Mouse (Mus musculus) urinary bladder, postnatal 10 days (tissue): ENCODE data around the gene Nol10.
A peak's percentile ranks its signal among the peaks of the same experiment; 100 is the strongest.

Source experiments
- DNase-seq: peaks from one replicate; pipeline ENCODE4 v3.0.0; 2022; ENCODE audit warnings: low spot score

Gene Nol10

DNA sequence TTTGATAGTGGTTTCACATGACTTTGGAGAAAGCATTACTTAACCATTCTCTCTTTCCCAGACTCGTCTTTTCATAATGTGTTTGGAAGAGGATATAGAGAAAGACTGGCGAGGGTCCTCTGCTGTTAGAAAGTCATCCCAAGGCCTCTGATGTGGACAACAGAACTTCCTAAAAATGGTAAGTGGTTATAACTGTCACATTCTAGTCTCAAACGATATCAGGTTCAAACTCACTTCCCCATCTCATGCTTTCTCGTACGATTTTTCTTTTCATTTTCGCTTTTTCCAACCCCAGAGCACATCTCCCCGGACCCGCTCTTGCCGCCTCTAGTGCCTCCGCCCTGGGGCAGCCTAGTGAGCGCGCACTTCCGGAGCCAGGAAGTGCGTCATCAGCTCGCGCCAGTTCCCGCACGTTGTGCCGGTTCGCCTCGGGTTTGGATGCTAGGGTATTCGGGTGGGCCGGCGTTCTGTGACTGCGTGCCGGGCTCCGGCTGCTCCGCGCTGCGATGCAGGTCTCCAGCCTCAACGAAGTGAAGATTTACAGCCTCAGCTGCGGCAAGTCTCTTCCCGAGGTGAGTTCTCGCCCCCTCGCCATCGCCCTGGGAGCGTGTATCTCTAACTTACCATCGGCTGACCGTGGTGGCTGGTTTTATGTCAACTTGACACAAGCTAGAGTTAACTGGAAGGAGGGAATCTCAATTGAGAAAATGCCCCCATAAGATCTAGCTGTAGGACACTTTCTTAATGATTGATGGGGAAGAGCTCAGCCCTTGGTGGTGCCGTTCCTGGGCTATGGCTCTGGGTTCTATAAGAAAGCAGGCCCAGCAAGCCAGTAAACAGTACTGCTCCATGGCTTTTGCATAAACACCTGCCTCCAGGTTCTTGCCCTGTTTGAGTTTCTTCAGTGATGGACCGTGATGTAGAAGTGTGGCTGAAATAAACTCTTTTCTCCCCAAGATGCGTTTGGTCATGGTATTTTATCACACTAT, at the start of gene Nol10:
Gene Nol10 (plus strand): TSS at position 411 of the 989 bp plus-strand sequence.
- peak; percentile 71 for DNase-seq

DNA sequence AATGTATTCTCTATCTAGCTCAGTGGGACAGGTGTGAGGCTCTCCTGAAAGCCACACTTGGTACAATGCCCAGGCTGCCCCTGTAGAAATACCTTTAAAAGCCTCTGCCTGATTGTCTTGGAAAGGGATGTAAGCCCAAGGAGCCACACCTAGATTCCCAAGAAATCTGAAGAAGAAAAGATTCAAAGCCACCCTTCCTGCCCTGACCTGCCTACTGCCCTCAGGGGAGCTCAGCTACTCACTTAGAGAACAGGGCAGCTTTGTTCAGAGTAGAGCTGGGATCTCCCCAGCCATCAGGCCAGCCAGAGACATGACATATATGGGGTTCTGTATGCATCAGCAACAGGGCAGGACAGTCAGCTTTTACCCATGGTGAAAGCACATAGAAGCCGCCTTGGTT, 48.4 kb upstream of the Nol10 start:
- DNase-seq: no peak

DNA sequence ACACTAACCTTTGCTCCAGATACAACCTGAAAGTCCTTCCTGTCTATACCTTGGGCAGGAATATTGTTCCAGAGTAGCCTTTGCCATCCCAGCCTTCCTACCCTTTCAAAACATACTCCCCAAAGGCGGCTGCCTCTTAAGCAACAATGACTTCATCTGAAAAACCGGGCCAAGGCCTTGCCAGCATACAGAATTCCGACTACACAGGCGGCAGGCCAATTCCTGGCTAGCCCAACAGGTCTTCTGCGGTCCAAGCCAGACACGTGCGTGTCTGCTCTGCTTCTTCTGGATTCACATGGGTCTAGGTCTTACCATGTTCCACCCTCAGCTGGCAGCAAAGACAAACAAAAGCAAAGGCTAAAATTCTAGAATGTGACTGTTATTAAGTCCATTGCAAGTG, 42.8 kb upstream of the Nol10 start:
- DNase-seq: no peak

DNA sequence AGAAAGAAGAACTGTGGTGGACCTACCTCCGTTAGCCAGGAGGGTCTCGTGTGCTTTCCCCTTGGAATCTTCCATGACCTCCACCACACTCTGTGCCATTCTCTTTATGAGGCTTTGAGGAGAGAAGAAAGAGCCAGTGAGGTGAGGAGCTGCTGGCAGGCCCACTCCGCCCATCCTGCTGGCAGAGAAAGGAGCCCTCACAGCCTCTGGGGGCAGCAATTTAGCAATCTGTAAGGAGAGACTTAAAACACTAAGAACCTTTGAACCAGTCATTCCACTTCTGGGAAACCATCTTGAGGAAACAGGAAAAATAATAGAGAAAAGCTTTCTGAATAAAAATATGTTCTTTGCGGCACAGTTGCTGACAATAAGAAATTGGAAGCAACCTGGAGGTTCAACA, 40.0 kb upstream of the Nol10 start:
- DNase-seq: no peak

DNA sequence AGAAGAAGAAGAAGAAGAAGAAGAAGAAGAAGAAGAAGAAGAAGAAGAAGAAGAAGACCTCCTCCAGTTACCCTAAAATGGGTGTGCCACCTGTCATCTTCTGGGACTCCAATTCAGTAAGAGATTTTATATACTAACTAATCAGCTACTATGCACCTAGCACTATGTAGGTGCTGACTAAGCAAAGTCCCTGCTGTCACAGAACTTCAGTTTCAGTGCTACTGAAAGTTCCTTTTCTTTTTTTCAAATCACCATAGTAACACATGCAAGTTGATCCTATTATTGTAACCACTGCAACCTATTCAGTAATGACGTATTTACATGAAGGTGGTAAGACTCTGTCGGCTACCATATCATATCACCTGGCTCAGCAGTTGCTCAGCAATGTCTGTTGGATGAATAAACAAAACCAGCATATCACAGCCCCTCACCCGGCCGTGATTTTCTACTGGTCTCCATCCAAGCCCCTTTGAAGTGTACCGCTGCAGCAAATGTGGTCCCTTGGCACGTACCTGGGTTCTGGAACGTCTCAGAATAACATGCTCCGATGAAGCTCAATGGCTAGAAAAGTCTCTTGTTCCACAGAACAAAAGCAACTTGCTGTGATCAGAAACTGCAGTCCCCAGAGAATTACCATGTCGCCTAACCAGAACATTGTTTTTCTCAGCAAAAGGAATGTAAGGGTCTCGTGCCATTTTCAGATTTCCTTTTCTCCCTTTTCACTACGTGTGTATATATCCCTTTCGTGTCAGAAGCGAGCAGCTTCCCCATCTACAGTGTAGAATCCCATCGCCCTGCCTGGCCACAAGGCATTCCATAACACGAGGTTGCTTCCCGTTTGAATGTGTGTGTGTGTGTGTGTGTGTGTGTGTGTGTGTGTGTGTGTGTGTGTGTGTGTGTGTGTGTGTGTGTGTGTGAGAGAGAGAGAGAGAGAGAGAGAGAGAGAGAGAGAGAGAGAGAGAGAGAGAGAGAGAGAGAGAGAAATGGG, 37.1 kb upstream of the Nol10 start:
- no peak for DNase-seq

DNA sequence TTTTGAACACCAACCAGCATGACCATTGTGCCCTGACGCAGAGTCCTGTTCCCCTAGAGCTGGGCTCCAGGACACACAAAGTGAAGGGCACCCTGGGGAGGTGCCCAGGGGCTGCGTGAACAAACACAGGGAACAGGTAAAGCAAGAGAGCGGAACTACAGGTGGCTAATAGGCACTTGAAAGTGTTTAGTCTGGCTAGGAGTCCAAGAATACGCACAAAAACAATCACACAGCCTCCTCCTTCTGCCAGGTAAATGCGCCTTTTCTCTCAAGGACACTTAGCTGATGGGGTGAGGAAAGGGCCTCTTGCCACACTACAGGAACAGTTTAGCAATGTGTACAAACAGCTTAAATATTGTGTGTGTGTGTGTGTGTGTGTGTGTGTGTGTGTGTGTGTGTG, 32.2 kb upstream of the Nol10 start:
- DNase-seq: no peak

DNA sequence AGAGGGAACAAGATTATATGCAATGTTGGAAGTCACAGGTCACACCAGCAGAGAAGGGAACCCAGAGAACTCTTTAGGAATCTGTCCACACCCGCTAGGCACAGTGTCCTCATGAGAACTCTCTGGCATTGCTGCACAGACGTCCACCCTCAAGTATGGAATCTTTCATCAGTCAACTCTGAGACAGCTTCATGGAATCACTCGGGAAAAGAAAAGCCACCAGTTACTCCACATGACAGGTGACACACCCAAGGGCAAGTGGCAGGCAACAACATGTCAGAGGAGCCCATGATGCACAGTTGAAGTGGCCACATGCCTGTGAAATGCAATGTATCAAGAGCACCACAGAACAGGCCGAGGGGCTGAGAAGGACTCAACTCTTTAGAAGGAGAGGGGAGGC, 30.3 kb upstream of the Nol10 start:
- no peak for DNase-seq

DNA sequence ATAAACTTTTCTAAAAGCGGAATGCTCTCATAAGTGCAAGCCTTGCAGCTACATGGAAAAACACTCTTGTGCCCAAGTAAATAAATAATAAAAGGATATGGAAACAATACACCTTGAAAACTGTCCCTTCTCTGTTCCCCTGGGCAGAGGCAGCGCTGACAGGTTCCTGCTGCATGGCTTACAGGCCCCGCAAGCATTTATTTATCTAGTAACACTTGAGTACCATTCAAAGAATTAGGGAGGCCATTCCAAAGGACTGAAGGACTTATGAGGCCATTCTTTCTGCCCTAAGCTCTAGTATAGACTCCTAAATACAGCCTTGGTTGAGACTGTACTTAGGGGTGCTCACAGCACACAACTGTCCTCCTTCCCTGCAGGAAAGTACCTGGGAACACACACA, 29.8 kb upstream of the Nol10 start:
- DNase-seq: no peak

DNA sequence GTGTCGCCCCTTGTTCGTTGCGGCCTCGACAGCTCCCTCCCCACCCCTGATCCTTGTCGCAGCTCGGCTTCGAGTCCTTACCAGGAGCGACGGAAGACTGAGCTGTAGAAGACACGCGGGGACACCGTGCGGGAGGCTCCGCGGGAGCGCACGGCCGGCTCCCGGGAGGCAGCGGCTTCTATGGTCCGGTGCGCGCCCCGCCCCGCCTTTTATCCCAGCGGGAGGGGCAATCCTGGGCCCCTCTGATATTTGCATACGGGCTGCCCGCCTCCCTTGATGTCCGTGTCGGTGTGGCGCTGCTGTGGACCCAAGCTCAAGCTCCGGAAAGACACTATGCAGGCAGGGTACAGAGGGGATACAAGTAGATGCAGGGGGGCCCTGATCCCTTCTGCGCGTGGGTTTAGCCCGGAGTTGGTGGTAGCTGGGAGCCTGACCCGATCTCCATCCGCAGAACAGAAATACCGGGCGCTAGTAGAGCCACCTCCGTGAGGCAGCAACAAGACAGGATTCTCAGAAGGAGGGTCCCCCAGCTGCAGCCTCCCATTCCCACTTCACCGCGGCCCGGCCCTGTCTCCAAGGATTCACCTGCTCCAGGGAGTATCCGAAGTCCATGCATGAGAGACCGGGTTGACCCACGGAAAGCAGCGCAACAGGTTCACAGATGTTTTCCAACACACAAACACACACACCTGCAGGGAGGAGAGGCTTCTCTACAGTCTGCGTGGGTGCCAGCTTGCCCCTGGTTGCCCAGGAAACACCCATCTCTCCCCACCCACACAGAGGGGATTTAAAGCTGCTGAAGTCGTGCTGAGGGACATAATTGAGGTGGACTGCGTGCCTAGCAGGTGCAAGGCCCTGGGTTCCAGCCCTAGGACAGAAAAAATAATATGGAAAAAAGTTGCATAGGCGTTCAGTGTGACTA, 23.4 kb upstream of the Nol10 start:
- DNase-seq: no peak

DNA sequence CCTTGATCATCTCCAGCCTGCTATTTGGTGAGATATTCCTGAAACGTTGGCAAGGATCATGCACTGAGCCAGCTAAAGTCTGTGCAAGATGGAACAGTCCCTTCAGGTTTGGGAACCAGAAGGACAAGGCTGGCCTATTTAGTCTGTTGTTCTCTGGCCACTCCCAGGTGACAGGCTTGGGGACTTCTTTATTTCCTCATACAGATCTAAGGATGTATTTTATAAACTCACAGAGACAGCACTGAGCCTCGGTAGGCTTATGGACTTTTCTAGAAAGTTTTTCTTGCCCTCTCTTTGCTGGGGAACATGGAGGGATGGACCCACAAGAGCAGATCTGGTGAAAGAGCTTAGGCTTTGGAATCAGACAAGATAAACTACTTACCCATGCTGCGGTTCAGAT, 19.0 kb upstream of the Nol10 start, which contains the start of gene Atp6v1c2:
Gene Atp6v1c2 (minus strand): TSS at position 101 of the 400 bp plus-strand sequence.
- no peak for DNase-seq

DNA sequence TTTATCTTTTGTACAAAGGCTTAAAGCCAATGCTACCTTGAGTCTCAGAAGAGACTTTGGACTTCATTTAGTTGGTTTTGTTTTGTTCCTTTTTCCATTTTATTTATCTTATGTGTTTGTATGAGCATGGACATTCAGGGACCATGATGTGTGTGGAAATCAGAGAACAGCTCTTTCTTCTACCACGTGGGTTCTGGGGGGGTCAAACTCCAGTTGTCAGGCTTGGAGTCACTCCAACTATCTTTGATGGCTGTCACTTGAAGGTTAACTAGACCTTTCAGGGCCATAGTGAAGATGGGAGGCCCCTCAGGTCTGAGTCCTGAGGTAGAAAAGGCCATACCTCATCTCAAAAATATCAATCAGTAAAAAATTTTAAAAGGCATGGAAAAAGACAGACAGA, 14.8 kb upstream of the Nol10 start:
- DNase-seq: no peak

DNA sequence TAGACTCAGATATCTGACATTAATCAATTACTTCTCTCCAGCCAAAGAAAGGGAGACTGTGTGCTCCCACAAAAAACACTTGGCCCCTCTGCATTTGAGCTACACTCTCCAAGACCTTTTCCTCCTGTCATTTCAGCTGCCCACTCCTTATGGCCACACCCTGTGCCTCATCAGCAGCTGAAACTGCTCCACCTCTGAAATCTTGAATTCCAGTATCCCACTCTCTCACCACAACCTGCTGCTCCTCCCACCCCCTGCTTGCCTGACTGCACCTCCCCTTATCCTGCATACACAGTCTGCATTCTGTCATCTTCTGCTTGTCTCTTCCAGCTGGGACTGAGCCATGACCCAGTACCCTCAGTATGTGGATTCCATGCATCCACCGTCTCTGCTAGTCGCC, 9.9 kb upstream of the Nol10 start:
- no peak for DNase-seq

DNA sequence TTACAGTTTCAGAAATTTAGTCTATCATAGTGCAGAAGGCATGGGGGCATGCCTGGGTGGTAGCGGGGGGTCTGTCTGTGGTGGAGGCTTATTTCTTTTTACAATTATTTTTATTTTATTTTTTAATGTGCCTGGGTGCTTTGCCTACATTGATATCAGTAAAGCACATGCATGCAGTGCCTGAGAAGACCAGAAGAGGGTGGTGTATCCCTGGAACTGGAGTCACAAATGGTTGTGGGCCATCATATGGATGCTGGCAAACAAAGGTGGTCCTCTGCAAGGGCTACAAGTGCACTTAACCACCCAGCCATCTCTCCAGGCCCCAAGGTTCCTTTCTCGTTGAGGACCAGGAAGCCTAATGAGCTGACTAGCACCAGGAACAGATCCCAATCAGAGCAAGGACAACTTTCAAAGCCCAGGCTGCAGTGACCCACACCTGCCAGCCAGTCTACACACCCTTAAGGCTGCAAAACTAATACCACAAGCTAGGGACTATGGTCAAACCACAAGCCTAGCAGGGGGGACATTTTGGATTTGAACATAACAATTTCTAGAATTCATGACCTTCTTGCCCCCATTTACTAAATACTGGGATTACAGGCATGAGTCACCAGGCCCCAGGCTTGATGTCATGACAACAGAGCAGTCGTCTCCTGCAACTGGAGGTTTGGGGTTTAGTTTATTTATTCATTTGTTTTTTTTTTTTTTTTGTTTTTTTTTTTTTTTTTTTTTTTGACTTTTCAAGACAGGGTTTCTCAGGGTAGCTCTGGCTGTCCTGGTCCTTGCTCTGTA, 8.9 kb upstream of the Nol10 start:
- DNase-seq: no peak

DNA sequence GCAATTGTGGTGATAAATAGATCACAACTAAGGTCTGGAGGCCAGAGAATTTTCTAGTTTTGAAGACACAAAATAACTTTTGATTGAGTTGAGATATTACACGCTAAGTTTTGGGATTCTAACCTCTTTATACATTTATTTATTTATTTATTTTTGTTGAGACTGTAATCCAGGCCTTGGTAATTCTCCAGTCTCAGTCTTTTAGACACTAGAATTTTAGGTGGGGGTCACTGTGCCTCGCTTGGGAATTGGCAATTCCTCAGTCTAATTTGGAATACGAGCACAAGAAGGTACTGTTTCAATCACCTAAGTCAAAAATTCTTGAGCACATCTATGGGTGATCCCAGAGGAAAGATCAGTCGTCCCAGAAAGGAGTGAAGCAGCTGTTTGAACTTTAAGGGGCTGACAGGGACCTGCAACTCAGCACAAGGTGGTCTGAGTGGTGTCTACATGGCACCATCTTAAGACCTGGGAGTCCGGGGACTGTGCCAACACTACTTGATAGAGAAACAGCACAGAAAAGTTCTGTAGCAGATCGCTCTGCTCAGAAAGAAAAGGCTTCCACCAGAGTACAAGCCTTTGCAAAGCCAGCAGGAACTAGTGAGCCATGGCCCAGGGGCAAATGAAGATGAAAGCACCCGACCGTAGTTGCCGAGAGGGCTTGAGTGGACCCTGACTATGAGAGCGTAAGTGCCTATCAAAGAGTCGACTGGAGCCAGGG, 771 bp upstream of the Nol10 start:
- DNase-seq: no peak

DNA sequence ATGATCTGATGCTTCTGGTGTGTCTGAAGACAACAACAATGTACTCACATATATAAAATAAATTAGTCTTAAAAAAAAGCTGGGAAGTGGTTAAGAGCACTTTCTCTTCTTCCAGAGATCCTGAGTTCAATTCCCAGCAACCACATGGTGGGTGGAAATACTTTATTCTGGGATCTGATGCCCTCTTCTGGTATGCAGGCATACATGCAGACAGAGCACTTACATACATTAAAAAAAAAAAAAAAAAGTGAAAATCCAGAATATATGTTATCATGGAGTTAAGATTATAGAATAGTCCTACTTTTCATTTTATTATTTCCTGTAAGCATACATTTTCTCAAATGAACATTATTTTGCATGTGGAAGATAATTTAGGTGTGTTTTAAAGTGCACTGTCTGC, 1.8 kb downstream of the Nol10 start:
- DNase-seq: no peak

DNA sequence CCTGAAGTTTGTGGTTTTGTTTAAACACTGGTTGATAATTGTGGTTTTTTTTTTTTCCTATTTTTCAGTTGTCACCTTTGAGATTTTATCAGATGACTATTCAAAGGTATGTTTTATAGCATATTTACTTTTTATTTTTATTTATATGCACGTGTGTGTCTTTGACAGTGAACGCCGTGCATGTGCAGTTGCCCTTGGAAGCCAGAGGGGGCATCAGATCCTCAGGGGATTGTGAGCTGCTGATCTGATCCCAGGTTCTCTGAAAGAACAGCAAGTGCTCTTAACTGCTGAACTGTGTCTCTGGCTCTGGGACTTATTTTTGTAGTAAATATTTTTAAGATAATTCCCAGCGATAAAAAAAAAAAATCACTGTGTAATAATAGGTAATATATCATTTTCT, 8.6 kb downstream of the Nol10 start:
- DNase-seq: no peak

DNA sequence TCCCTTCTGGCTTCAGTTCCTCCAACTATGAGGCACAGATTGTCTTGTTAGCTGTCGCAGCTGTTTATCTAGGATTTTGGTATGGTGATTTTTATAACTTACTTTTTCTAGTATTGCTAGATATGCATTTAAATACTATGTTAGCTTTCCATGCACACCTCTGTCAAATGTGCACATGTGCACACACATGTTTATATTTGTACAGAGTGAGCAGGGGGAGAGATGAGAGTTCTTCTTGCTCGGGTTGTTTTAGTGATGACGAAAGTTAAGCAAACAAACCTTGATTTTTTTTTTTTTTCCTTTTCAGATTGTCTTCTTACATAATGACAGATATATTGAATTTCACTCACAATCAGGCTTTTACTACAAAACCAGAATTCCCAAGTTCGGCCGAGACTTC, 9.5 kb downstream of the Nol10 start:
- DNase-seq: no peak

DNA sequence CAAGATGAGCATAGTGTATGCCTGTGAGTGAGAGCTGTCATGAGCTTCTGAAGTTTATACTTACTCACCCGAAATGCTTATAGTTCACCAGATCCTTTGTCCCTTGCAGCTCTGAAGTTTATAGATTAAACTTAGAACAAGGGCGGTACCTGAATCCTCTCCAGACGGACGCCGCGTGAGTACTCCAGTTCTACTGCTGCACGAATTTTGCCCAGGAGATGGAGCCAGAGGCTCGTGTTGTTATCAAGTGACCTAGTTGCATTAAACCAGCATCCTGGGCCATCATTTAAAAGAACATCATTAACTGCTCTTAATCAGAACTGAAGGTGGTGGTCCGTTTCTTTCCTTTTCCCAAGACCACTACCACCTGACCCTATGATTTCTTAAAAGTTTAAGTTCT, 10.7 kb downstream of the Nol10 start:
- no peak for DNase-seq

DNA sequence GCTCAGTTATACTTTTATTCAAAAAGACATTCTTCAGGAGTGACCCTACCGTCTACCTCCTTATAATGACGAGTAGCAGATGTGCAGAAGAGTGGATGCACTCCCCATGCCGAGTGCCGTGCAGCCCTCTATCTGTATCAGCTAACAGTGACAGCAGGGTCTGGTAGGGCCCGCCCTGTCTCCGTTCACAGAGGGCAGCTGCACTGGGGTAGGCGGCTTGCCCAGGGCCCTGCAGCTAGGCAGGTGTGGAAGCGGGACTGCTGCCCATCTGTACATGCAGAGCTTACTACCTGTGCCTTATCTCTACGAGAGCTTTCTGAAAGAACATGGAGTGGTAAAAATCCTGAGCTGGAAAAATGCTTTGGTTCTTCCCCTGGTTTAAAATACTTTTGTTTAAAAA, 11.8 kb downstream of the Nol10 start:
- no peak for DNase-seq

DNA sequence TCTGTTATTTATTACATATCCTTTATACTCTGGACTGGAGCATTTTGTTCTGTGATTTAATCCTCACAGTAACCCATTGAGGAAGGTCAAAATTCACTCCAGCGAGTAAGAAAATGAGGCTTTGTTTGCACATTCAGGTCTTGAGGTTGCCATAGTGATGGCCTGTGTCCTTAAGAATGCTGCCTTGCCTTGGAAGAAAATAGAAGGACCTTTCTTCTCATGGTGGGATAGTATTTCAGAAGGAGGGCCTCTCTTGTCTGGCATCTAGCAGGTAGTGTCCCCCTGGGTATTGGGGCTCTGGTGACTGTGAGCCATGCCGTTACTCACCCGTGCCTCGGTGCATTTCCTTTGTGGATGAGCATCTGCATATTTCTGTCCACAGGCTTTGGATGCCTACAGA, 12.4 kb downstream of the Nol10 start:
- no peak for DNase-seq
